Mouse (Mus musculus) myocyte (in vitro differentiated cells): ENCODE results near the gene Galnt7. TPM values are rescaled to one million over a fixed set of nuclear protein-coding genes. Genes with fewer than 3 reads are reported as not detected.

ENCODE experiments used
- H3K27me3 ChIP-seq: one replicate; pipeline ENCODE4 v1.6.1; 2011; ENCODE audit not compliant: control insufficient read depth, insufficient read depth, insufficient read length
- H3K36me3 ChIP-seq: one replicate; pipeline ENCODE4 v1.6.1; 2011; ENCODE audit not compliant: control insufficient read depth, insufficient read depth
- H3K4me2 ChIP-seq: one replicate; pipeline ENCODE4 v1.6.1; 2011; ENCODE audit warnings: low read depth, control low read depth
- H3K4me3 ChIP-seq: one replicate; pipeline ENCODE4 v1.5.1; 2011; ENCODE audit warnings: mild to moderate bottlenecking, control low read depth, moderate library complexity
- H3K79me2 ChIP-seq: one replicate; pipeline ENCODE4 v1.6.1; 2011; ENCODE audit not compliant: control insufficient read depth, insufficient read depth
- H3ac ChIP-seq: one replicate; pipeline ENCODE4 v1.6.1; 2011; ENCODE audit not compliant: control insufficient read depth, insufficient read length
- CEBPB ChIP-seq: IDR thresholded peaks from 2 replicates; pipeline ENCODE4 v1.6.1; 2011; ENCODE audit warnings: mild to moderate bottlenecking, moderate library complexity; ENCODE audit not compliant: poor library complexity, insufficient read depth, severe bottlenecking
- E2F4 ChIP-seq: IDR thresholded peaks from one replicate; pipeline ENCODE4 v1.6.1; 2011; ENCODE audit warnings: mild to moderate bottlenecking, control low read depth, moderate library complexity; ENCODE audit not compliant: insufficient read depth
- MAX ChIP-seq: IDR thresholded peaks from one replicate; pipeline ENCODE4 v1.6.1; 2011; ENCODE audit warnings: low read depth, mild to moderate bottlenecking, control low read depth
- MYOD1 ChIP-seq, 3 experiments: IDR thresholded peaks; one replicate each; pipeline ENCODE4 v1.6.1; 2011; ENCODE audit warnings: control low read depth in 2 of 3, low read depth in 2 of 3, mild to moderate bottlenecking in 2 of 3, moderate library complexity in 1 of 3; ENCODE audit not compliant: insufficient read length in 2 of 3, control insufficient read depth in 1 of 3
- MYOG ChIP-seq, 3 experiments: IDR thresholded peaks; one replicate each; pipeline ENCODE4 v1.6.1; 2011; ENCODE audit warnings: control low read depth in 2 of 3, low read depth in 2 of 3, mild to moderate bottlenecking in 2 of 3; ENCODE audit not compliant: insufficient read length in 2 of 3, control insufficient read depth in 1 of 3, insufficient read depth in 1 of 3
- POLR2A ChIP-seq: IDR thresholded peaks from one replicate; pipeline ENCODE4 v1.6.1; 2011; ENCODE audit warnings: low read depth, mild to moderate bottlenecking, control low read depth, moderate library complexity; ENCODE audit not compliant: insufficient read length
- POLR2AphosphoS2 ChIP-seq: IDR thresholded peaks from one replicate; pipeline ENCODE4 v1.6.1; 2011; ENCODE audit warnings: low read depth, control low read depth; ENCODE audit not compliant: insufficient read length
- REST ChIP-seq: IDR thresholded peaks from one replicate; pipeline ENCODE4 v1.6.1; 2011; ENCODE audit warnings: mild to moderate bottlenecking, control low read depth, moderate library complexity; ENCODE audit not compliant: insufficient read depth, insufficient read length
- SRF ChIP-seq: IDR thresholded peaks from one replicate; pipeline ENCODE4 v1.6.1; 2011; ENCODE audit warnings: low read depth; ENCODE audit not compliant: control insufficient read depth, insufficient read length
- TCF12 ChIP-seq: IDR thresholded peaks from one replicate; pipeline ENCODE4 v1.6.1; 2011; ENCODE audit warnings: mild to moderate bottlenecking, control low read depth; ENCODE audit not compliant: poor library complexity, insufficient read depth, severe bottlenecking
- TCF3 ChIP-seq: IDR thresholded peaks from one replicate; pipeline ENCODE4 v1.6.1; 2011; ENCODE audit warnings: low read depth, control low read depth; ENCODE audit not compliant: insufficient read length
- USF1 ChIP-seq: IDR thresholded peaks from one replicate; pipeline ENCODE4 v1.6.1; 2011; ENCODE audit warnings: low read depth, mild to moderate bottlenecking, control low read depth, moderate library complexity
- polyA plus RNA-seq: library from polyadenylated mRNA; unstranded; fragments of >200 nt; fragmentation: generic; extraction: Trizol; gene quantifications from one replicate; pipeline ENCODE4 v1.2.1, GENCODE M21; 2012; ENCODE audit warnings: missing spikeins

Galnt7 gene
- polyA plus RNA-seq, 1 experiment = 3.1 TPM

DNA sequence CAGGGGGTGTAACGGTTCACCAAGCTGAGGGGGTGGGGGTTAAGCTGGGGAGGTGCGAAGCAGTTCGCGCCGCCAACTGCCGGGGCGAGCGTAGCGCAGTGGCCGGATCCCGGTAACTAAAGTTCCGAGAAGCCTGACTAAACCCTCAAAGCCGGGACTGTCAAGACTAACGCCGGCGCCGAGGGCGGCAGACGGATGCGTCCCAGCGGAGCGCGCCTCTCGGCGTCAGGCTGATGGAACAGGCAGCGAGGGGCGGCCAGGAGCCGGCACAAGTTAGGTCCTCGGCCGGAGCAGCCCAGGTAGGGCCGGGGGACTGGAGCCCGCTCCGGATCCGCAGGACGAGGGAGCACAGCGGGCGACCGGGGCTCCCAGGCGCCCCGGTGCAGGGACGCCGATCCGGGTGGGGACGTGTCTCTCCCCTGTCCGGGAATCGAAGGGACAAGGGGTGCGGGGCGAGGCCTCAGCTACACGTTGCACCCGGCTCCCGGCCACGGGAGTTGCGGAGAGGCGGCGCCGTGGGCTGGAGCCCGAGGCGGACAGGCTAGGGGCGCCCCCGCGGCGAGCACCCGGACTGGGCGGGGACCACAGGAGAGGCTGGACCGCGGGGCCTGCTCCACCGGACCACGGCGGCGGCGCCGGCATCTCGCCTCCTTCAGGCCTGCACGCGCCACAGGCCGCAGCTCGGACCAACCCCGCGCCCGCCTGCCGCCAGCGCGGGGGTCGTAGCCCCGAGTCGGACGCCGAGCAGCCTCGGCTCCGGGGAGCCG, 960 bp downstream of the Galnt7 start:
- peaks cover 20% of the 10 kb centered on the region for H3K79me2 ChIP-seq
- H3K36me3 ChIP-seq = no peaks in the 10 kb centered on the region
- no peaks in the 10 kb centered on the region for H3K27me3 ChIP-seq
- peak overlapping the region; percentile 37 for H3K4me3 ChIP-seq
- H3K4me2 ChIP-seq = peak overlapping the region; percentile 81
- H3ac ChIP-seq = peak overlapping the region; percentile 91
- TF ChIP-seq MYOD1 (IDR thresholded peaks at IDR 0.05; ENCODE audit: control insufficient read depth in 1 of 3, insufficient read length in 2 of 3, low read depth in 2 of 3) (peak in 1 of 3 experiments; percentile 44), REST (no peak), MAX (no peak), USF1 (no peak), POLR2A (peak; percentile 37)

GRCm38 (mm10) chr8:57651357-57651688, 1.5 kb downstream of the Galnt7 start:
- peak overlapping the region; percentile 37 for H3K4me3 ChIP-seq
- H3K79me2 ChIP-seq = peaks cover 20% of the 10 kb centered on the region
- H3K27me3 ChIP-seq = no peaks in the 10 kb centered on the region
- peak overlapping the region; percentile 81 for H3K4me2 ChIP-seq
- H3ac ChIP-seq = peak overlapping the region; percentile 91
- TF ChIP-seq SRF (no peak), CEBPB (no peak), POLR2A (no peak), MYOD1 (IDR thresholded peaks at IDR 0.05; ENCODE audit: control insufficient read depth in 1 of 3, insufficient read length in 2 of 3, low read depth in 2 of 3) (no peak), MAX (no peak), REST (no peak), MYOG (IDR thresholded peaks at IDR 0.05; ENCODE audit: control insufficient read depth in 1 of 3, insufficient read depth in 1 of 3, insufficient read length in 2 of 3, low read depth in 2 of 3) (no peak), E2F4 (no peak), POLR2AphosphoS2 (no peak)
- no peaks in the 10 kb centered on the region for H3K36me3 ChIP-seq

GRCm38 (mm10) chr8:57650216-57650615, 2.6 kb downstream of the Galnt7 start:
- Histone ChIP-seq H3K4me3 (no peak overlapping the region), H3K27me3 (no peaks in the 10 kb centered on the region), H3K79me2 (peaks cover 20% of the 10 kb centered on the region), H3K4me2 (no peak overlapping the region), H3ac (no peak overlapping the region), H3K36me3 (no peaks in the 10 kb centered on the region)
- no peak for TF ChIP-seq E2F4
- TF ChIP-seq POLR2AphosphoS2 = no peak
- no peak for TF ChIP-seq TCF12
- TF ChIP-seq MAX = no peak
- TF ChIP-seq REST = no peak
- no peak for TF ChIP-seq POLR2A
- no peak for TF ChIP-seq TCF3
- no peak for TF ChIP-seq SRF
- TF ChIP-seq CEBPB = no peak
- no peak for TF ChIP-seq MYOG (IDR thresholded peaks at IDR 0.05; ENCODE audit: control insufficient read depth in 1 of 3, insufficient read depth in 1 of 3, insufficient read length in 2 of 3, low read depth in 2 of 3)
- no peak for TF ChIP-seq MYOD1 (IDR thresholded peaks at IDR 0.05; ENCODE audit: control insufficient read depth in 1 of 3, insufficient read length in 2 of 3, low read depth in 2 of 3)
- no peak for TF ChIP-seq USF1

- no peak for TF ChIP-seq POLR2A
- no peak overlapping the region for H3K4me2 ChIP-seq
These were observed 5.3 kb downstream of the Galnt7 start for GRCm38 (mm10) chr8:57647566-57647965.

GRCm38 (mm10) chr8:57644281-57644680, 8.6 kb downstream of the Galnt7 start:
- Histone ChIP-seq H3K4me2 (no peak overlapping the region), H3K79me2 (no peaks in the 10 kb centered on the region), H3ac (no peak overlapping the region), H3K27me3 (no peaks in the 10 kb centered on the region), H3K4me3 (no peak overlapping the region), H3K36me3 (peaks cover 8% of the 10 kb centered on the region)
- TF ChIP-seq POLR2AphosphoS2 = no peak
- no peak for TF ChIP-seq MYOG (IDR thresholded peaks at IDR 0.05; ENCODE audit: control insufficient read depth in 1 of 3, insufficient read depth in 1 of 3, insufficient read length in 2 of 3, low read depth in 2 of 3)
- no peak for TF ChIP-seq TCF12
- no peak for TF ChIP-seq REST
- TF ChIP-seq MAX = no peak
- no peak for TF ChIP-seq MYOD1 (IDR thresholded peaks at IDR 0.05; ENCODE audit: control insufficient read depth in 1 of 3, insufficient read length in 2 of 3, low read depth in 2 of 3)
- no peak for TF ChIP-seq TCF3
- no peak for TF ChIP-seq SRF

More at GRCm38 (mm10) chr8:57647566-57647965, 5.3 kb downstream of the Galnt7 start:
- H3K79me2 ChIP-seq = peaks cover 20% of the 10 kb centered on the region
- no peaks in the 10 kb centered on the region for H3K27me3 ChIP-seq
- H3ac ChIP-seq = no peak overlapping the region
- H3K4me3 ChIP-seq = no peak overlapping the region
- H3K36me3 ChIP-seq = peaks cover 8% of the 10 kb centered on the region
